Mouse (Mus musculus): Measurements from ENCODE around the gene Bcl2l13.

DNA sequence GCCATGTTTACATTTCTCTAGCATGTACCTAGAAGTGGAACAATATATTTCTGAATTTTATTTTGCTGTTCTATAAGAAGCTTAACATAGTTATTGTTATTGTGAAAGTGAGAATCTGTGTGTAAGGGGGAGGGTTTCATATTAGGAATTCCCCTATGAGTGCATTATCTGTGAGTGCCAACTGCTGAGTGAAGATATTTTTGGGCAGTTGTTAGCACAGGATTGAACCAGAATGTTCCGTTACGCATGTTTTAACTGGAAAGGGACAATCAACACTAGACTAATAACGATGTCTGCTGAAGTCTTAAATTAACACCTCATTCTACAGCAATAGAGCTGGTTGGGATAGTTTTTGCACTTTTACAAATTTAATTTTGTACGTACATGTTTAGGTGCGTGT lies 5.7 kb downstream of the Bcl2l13 start:
- no peak for TF ChIP-seq CTCF (IDR thresholded peaks at IDR 0.05; ENCODE audit: insufficient read depth, low read depth, low read length)
- no peak for TF ChIP-seq POLR2A (IDR thresholded peaks at IDR 0.05; ENCODE audit: insufficient read depth, low read depth, low read length)

Measured in olfactory bulb, adult 2 months (tissue).